Mouse (Mus musculus) erythroblast, embryonic 14.5 days (primary cell): ENCODE results near the gene Gm20517.

Source experiments
- GATA1 ChIP-seq: IDR thresholded peaks from 2 replicates; pipeline ENCODE4 v1.6.1; 2012; ENCODE audit warnings: low read length, inconsistent platforms, mixed read lengths
- TAL1 ChIP-seq: IDR thresholded peaks from 3 replicates; pipeline ENCODE4 v1.6.1; 2012; ENCODE audit warnings: low read length, inconsistent platforms, mixed read lengths

GRCm38 (mm10) chr17:47688608-47689575 lies 77.5 kb downstream of the Gm20517 start, which contains the start of gene Frs3:
- TF ChIP-seq TAL1, result no peak
- no peak for TF ChIP-seq GATA1
